Mouse (Mus musculus) embryonic facial prominence, embryonic 13.5 days (tissue): ENCODE measurements around the gene Ppp6r1. TPM values are rescaled to one million over a fixed set of nuclear protein-coding genes. Genes with fewer than 3 reads are reported as not detected.

Source experiments
- ATAC-seq: fragments of 200-750 bp; cut with Nextera tagmentation; 2 replicates; pipeline ENCODE4 v1.8.0; 2017; ENCODE audit warnings: low read depth; ENCODE audit not compliant: insufficient number of reproducible peaks, insufficient read depth, low FRiP score, low TSS enrichment
- H3K27ac ChIP-seq: fragments of 300-500 bp; sonication (generic); 2 replicates; pipeline ENCODE4 v1.5.1; 2015; ENCODE audit warnings: moderate library complexity, mild to moderate bottlenecking, inconsistent platforms
- H3K27me3 ChIP-seq: fragments of 300-500 bp; sonication (generic); 2 replicates; pipeline ENCODE4 v1.6.1; 2015; ENCODE audit warnings: mild to moderate bottlenecking, inconsistent platforms
- H3K36me3 ChIP-seq: fragments of 300-500 bp; sonication (generic); 2 replicates; pipeline ENCODE4 v1.6.1; 2015; ENCODE audit warnings: mild to moderate bottlenecking, inconsistent platforms
- H3K4me1 ChIP-seq: fragments of 300-500 bp; sonication (generic); 2 replicates; pipeline ENCODE4 v1.6.1; 2015; ENCODE audit warnings: inconsistent platforms
- H3K4me2 ChIP-seq: fragments of 300-500 bp; sonication (generic); 2 replicates; pipeline ENCODE4 v1.6.1; 2015; ENCODE audit warnings: moderate library complexity, mild to moderate bottlenecking, inconsistent platforms
- H3K4me3 ChIP-seq: fragments of 300-500 bp; sonication (generic); 2 replicates; pipeline ENCODE4 v1.5.1; 2015; ENCODE audit warnings: mild to moderate bottlenecking, inconsistent platforms
- H3K9ac ChIP-seq: fragments of 300-500 bp; sonication (generic); 2 replicates; pipeline ENCODE4 v1.6.1; 2015; ENCODE audit warnings: mild to moderate bottlenecking, inconsistent platforms
- H3K9me3 ChIP-seq: fragments of 300-500 bp; sonication (generic); 2 replicates; pipeline ENCODE4 v1.6.1; 2016; ENCODE audit warnings: inconsistent platforms
- WGBS: fragments of 180-500 bp; shearing (Covaris S2); methylation state at CpG from one replicate; pipeline ENCODE4 v1.1.7; 2015; ENCODE audit warnings: mixed read lengths; 5-methylcytosine and 5-hydroxymethylcytosine counted together
- polyA plus RNA-seq: library from polyadenylated mRNA; unstranded; fragments of >200 nt; fragmentation: Nextera tagmentation; extraction: Ambion mirVana; gene quantifications from 2 replicates; pipeline ENCODE4 v1.2.1, GENCODE M21; 2015

The Ppp6r1 gene
- polyA plus RNA-seq, result 10.5 and 14.1 TPM in 2 replicates

GRCm38 (mm10) chr7:4658912-4659551 lies at the start of gene Ppp6r1:
Gene Ppp6r1 (minus strand): TSS chr7:4659019.
- peak; percentile 97 for ATAC-seq
- Histone ChIP-seq H3K4me2 (peak within 1 kb of the TSS; percentile 78), H3K36me3 (peaks cover 17% of the 10 kb centered on the region), H3K27ac (peak within 1 kb of the TSS; percentile 97), H3K4me1 (peaks cover 43% of the 10 kb centered on the region), H3K9me3 (no peaks in the 10 kb centered on the region), H3K4me3 (peak within 1 kb of the TSS; percentile 83), H3K27me3 (no peaks in the 10 kb centered on the region), H3K9ac (peak within 1 kb of the TSS; percentile 94)
- under 1% methylated on average over 54 of the region's 54 CpGs for WGBS

- H3K9me3 ChIP-seq, result no peaks in the 10 kb centered on the region
- H3K4me3 ChIP-seq, result no peak overlapping the region
- no peak for ATAC-seq
- no peak overlapping the region for H3K4me2 ChIP-seq
- 47% methylated on average over 18 of the region's 18 CpGs for WGBS
- no peaks in the 10 kb centered on the region for H3K27me3 ChIP-seq
- peaks cover 12% of the 10 kb centered on the region; the same call in 1 of the 2 replicates for H3K4me1 ChIP-seq
- no peak overlapping the region for H3K9ac ChIP-seq
- H3K36me3 ChIP-seq, result peaks cover 84% of the 10 kb centered on the region
- no peak overlapping the region for H3K27ac ChIP-seq
These were observed 46.3 kb upstream of the Ppp6r1 start for GRCm38 (mm10) chr7:4705098-4705497.

- H3K9ac ChIP-seq, result no peak overlapping the region
- H3K4me1 ChIP-seq, result peaks cover 12% of the 10 kb centered on the region; the same call in 1 of the 2 replicates
- H3K36me3 ChIP-seq, result peaks cover 83% of the 10 kb centered on the region
- no peak for ATAC-seq
- no peak overlapping the region for H3K4me3 ChIP-seq
- H3K4me2 ChIP-seq, result no peak overlapping the region
- WGBS, result 94% methylated on average over 7 of the region's 7 CpGs
- no peaks in the 10 kb centered on the region for H3K27me3 ChIP-seq
- no peak overlapping the region for H3K27ac ChIP-seq
- no peaks in the 10 kb centered on the region for H3K9me3 ChIP-seq
These were observed 44.4 kb upstream of the Ppp6r1 start for GRCm38 (mm10) chr7:4703195-4703594.

- H3K27ac ChIP-seq, result no peak overlapping the region
These were observed 43.5 kb upstream of the Ppp6r1 start for GRCm38 (mm10) chr7:4702334-4702733.

DNA sequence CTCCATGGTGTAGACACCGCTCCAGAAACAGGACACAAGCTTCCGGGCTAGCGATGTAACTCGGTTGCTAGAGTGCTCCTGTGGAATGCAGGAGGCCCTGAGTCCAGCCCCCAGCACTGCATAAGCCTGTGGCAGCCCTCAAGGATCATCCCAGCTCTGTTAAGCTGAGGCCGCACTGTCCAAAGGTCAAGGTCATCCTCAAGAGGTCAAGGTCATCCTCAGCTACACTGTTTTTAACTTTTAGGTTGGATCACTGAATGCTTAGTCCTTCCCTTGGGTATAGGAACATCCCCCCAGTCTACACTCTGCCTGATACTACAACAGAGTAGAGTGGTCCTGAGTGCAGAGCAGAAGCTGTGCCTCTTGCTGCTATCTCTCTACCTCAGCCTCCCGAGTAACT lies 34.2 kb upstream of the Ppp6r1 start:
- WGBS, result 89% methylated on average over 6 of the region's 6 CpGs
- Histone ChIP-seq H3K9ac (no peak overlapping the region), H3K4me2 (no peak overlapping the region), H3K27ac (no peak overlapping the region), H3K9me3 (no peaks in the 10 kb centered on the region), H3K27me3 (no peaks in the 10 kb centered on the region), H3K36me3 (peaks cover 51% of the 10 kb centered on the region), H3K4me1 (peaks cover 9% of the 10 kb centered on the region), H3K4me3 (no peak overlapping the region)
- no peak for ATAC-seq

More at GRCm38 (mm10) chr7:4702334-4702733, 43.5 kb upstream of the Ppp6r1 start:
- WGBS, result 27% methylated on average over 8 of the region's 8 CpGs
- Histone ChIP-seq H3K36me3 (peaks cover 82% of the 10 kb centered on the region), H3K9me3 (no peaks in the 10 kb centered on the region), H3K4me3 (no peak overlapping the region), H3K4me2 (no peak overlapping the region), H3K9ac (no peak overlapping the region), H3K4me1 (peaks cover 12% of the 10 kb centered on the region; the same call in 1 of the 2 replicates), H3K27me3 (no peaks in the 10 kb centered on the region)
- no peak for ATAC-seq

DNA sequence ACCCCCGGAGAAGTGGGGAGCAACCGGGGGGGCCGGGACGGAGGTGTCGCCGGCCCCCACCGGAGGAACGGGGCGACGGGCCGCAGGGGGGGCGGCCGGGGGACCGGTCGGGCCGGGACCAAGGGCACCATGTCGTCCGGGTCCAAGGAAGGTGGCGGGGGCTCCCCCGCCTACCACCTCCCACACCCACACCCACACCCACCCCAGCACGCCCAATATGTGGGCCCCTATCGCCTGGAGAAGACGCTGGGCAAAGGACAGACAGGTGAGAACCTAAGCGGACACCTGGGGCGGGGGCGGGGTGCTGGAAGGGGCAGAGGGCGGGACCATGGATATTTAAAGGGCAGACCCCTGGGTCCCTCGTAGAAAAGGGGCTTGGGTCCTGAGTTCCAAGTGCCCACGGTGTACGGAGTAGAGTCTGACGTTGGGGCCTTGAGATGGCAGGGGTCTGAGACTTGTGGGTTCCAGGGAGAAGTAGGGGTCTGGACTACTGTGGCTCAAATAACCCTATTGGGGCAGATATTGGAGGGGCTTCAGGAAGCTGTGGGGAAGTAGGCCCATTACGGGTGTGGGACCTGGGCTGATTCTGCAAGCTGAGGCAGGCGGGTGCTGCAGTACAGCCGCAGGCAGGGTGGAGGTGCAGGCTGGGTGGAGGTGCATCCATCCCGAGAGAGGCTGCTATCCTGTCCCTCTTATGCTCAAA lies 32.3 kb upstream of the Ppp6r1 start:
- Histone ChIP-seq H3K4me2 (peak overlapping the region; percentile 76), H3K9ac (peak overlapping the region; percentile 99), H3K27ac (peak overlapping the region; percentile 91), H3K4me3 (peak overlapping the region; percentile 85), H3K4me1 (peaks cover 9% of the 10 kb centered on the region), H3K27me3 (no peaks in the 10 kb centered on the region), H3K36me3 (peaks cover 34% of the 10 kb centered on the region), H3K9me3 (no peaks in the 10 kb centered on the region)
- 5% methylated on average over 34 of the region's 35 CpGs for WGBS
- peak; percentile 54; the same call in 1 of the 2 replicates for ATAC-seq

DNA sequence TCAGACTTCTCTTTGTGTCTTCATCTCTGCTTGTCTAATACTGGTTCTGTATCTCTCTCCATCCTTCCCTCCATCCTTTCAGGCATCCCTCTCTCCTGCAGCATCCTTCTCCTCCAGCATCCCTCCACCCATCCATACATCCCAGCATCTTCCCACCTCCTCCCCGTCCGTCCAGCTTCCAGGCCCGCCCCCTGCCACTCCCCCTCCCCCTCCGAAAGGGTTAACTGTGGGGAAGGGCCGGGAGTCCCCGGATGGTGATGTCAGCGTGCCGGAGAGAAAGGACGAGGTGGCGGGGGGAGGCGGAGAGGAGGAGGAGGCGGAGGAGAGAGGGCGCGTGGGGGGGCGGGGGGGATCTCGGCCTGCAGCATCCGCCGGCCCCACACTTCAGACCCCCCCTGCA lies 31.6 kb upstream of the Ppp6r1 start, which contains the start of gene Brsk1:
TSS of gene Brsk1 (plus strand) at position 218 of the 400 bp plus-strand sequence.
- WGBS, result 7% methylated on average over 5 of the region's 18 CpGs
- Histone ChIP-seq H3K27ac (peak within 1 kb of the TSS; percentile 91), H3K9me3 (no peaks in the 10 kb centered on the region), H3K4me1 (peaks cover 9% of the 10 kb centered on the region), H3K4me2 (peak within 1 kb of the TSS; percentile 76), H3K4me3 (peak within 1 kb of the TSS; percentile 85), H3K9ac (peak within 1 kb of the TSS; percentile 99), H3K36me3 (peaks cover 28% of the 10 kb centered on the region), H3K27me3 (no peaks in the 10 kb centered on the region)
- ATAC-seq, result peak; percentile 40; the same call in 1 of the 2 replicates

GRCm38 (mm10) chr7:4684632-4685417 lies 26.0 kb upstream of the Ppp6r1 start, which contains the start of gene Hspbp1:
Gene Hspbp1 (minus strand): TSS chr7:4685068.
- H3K4me2 ChIP-seq, result peak within 1 kb of the TSS; percentile 97
- no peaks in the 10 kb centered on the region for H3K27me3 ChIP-seq
- peaks cover 7% of the 10 kb centered on the region for H3K4me1 ChIP-seq
- under 1% methylated on average over 32 of the region's 32 CpGs for WGBS
- H3K27ac ChIP-seq, result peak within 1 kb of the TSS; percentile 64
- H3K9me3 ChIP-seq, result no peaks in the 10 kb centered on the region
- peaks cover 16% of the 10 kb centered on the region for H3K36me3 ChIP-seq
- peak within 1 kb of the TSS; percentile 74 for H3K9ac ChIP-seq
- peak; percentile 98 for ATAC-seq
- peak within 1 kb of the TSS; percentile 79 for H3K4me3 ChIP-seq

DNA sequence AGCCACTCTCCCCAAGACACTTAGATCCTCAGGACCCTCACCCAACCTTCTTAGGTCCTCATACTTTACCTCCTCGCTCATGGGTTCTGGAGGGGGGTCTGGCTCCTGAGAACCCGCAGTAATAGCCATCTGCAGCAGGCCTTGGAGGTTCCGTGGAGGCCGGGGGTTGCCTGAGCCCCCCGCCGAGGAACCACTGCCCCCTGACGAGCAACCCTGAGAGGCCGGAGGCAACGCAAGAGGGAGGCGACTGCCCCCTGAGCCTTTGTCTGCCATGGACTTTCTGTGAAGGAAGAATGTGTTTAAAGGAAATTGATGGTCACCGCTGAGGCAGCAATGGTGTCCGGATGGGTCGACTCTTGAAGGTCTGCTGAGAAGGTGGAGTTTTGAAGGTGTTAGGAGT lies 25.4 kb upstream of the Ppp6r1 start:
- under 1% methylated on average over 13 of the region's 13 CpGs for WGBS
- Histone ChIP-seq H3K36me3 (peaks cover 18% of the 10 kb centered on the region), H3K9me3 (no peaks in the 10 kb centered on the region), H3K4me2 (peak overlapping the region; percentile 97), H3K27me3 (no peaks in the 10 kb centered on the region), H3K27ac (peak overlapping the region; percentile 64; the same call in 1 of the 2 replicates), H3K4me3 (peak overlapping the region; percentile 79), H3K4me1 (peaks cover 7% of the 10 kb centered on the region), H3K9ac (peak overlapping the region; percentile 74)
- ATAC-seq, result no peak

GRCm38 (mm10) chr7:4683307-4683706 lies 24.5 kb upstream of the Ppp6r1 start:
- Histone ChIP-seq H3K4me3 (no peak overlapping the region), H3K4me2 (no peak overlapping the region), H3K36me3 (peaks cover 22% of the 10 kb centered on the region), H3K27me3 (no peaks in the 10 kb centered on the region), H3K9ac (no peak overlapping the region), H3K27ac (no peak overlapping the region), H3K9me3 (no peaks in the 10 kb centered on the region), H3K4me1 (peaks cover 7% of the 10 kb centered on the region)
- whole genome bisulfite sequencing, result 83% methylated on average over 5 of the region's 5 CpGs
- no peak for ATAC-seq

DNA sequence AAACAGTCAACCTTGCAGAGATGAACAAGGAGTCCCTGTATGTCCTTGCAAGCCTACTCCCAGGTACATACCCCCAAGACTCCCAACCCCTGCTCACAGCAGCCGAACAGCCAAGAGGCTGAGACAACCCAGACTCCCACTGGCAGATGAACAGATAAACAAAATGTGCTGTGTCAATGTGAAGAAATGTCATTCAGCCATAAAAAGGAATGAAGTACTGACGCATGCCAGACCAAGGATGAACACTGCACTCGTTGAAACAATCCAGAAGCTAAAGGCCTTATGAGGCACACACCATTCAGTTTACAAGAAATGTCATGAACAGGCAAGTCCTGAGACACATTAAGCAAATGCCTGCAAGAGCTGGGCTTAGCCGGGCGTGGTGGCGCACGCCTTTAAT lies 16.4 kb upstream of the Ppp6r1 start:
- H3K27ac ChIP-seq, result no peak overlapping the region
- H3K27me3 ChIP-seq, result no peaks in the 10 kb centered on the region
- H3K4me2 ChIP-seq, result no peak overlapping the region
- H3K9me3 ChIP-seq, result no peaks in the 10 kb centered on the region
- H3K9ac ChIP-seq, result no peak overlapping the region
- H3K36me3 ChIP-seq, result peaks cover 71% of the 10 kb centered on the region
- no peak for ATAC-seq
- 83% methylated on average over 7 of the region's 7 CpGs for WGBS
- no peaks in the 10 kb centered on the region for H3K4me1 ChIP-seq
- H3K4me3 ChIP-seq, result no peak overlapping the region
